Mouse (Mus musculus) intestine, embryonic 14.5 days (tissue): ENCODE measurements at regions not wholly inside any gene's neighbourhood (a gene's known extent, or its start where the extent isn't known, plus 50 kb on each side); places are given as distances from the start of the nearest gene placed in this dataset.

Experiments
- ATAC-seq: fragments of 200-750 bp; cut with Nextera tagmentation; replicated peaks from 2 replicates; pipeline ENCODE4 v1.8.0; 2017; ENCODE audit warnings: low read depth, moderate number of reproducible peaks, moderate TSS enrichment, moderate library complexity; ENCODE audit not compliant: low FRiP score, low TSS enrichment
- DNase-seq: peaks from one replicate; pipeline ENCODE4 v3.0.0-alpha.2; 2018; ENCODE audit warnings: low spot score
- H3K27ac ChIP-seq: fragments of 300-500 bp; sonication (generic); 2 replicates; pipeline ENCODE4 v1.5.1; 2014; ENCODE audit warnings: low read depth, mild to moderate bottlenecking, control low read depth
- H3K27me3 ChIP-seq: fragments of 300-500 bp; sonication (generic); replicated peaks from 2 replicates; pipeline ENCODE4 v1.6.1; 2014; ENCODE audit warnings: low read length, control low read depth; ENCODE audit not compliant: control insufficient read depth, insufficient read depth
- H3K36me3 ChIP-seq: fragments of 300-500 bp; sonication (generic); 2 replicates; pipeline ENCODE4 v1.6.1; 2014; ENCODE audit warnings: low read length, control low read depth; ENCODE audit not compliant: control insufficient read depth, insufficient read depth
- H3K4me1 ChIP-seq: fragments of 300-500 bp; sonication (generic); replicated peaks from 2 replicates; pipeline ENCODE4 v1.6.1; 2014; ENCODE audit warnings: low read length, control low read depth, mixed read lengths; ENCODE audit not compliant: control insufficient read depth, insufficient read depth
- H3K4me2 ChIP-seq: fragments of 300-500 bp; sonication (generic); 2 replicates; pipeline ENCODE4 v1.6.1; 2014; ENCODE audit warnings: low read length
- H3K4me3 ChIP-seq: fragments of 300-500 bp; sonication (generic); 2 replicates; pipeline ENCODE4 v1.5.1; 2014; ENCODE audit warnings: low read depth, low read length, control low read depth, mixed read lengths
- H3K9ac ChIP-seq: fragments of 300-500 bp; sonication (generic); 2 replicates; pipeline ENCODE4 v1.6.1; 2014; ENCODE audit warnings: mild to moderate bottlenecking, low read length
- H3K9me3 ChIP-seq: fragments of 300-500 bp; sonication (generic); 2 replicates; pipeline ENCODE4 v1.6.1; 2016; ENCODE audit warnings: low read length, control low read depth; ENCODE audit not compliant: control insufficient read depth
- WGBS: fragments of 180-500 bp; shearing (Covaris S2); extraction: QIAGEN DNeasy Blood & Tissue Kit; methylation state at CpG from one replicate; pipeline ENCODE4 v1.1.7; 2014; 5-methylcytosine and 5-hydroxymethylcytosine counted together

- H3K4me1 ChIP-seq, result no peaks in the 10 kb centered on the region
- no peak overlapping the region for H3K4me2 ChIP-seq
- 23% methylated on average over 3 of the region's 3 CpGs for WGBS
- no peaks in the 10 kb centered on the region for H3K9me3 ChIP-seq
- ATAC-seq (no peak), DNase-seq (no peak)
- no peaks in the 10 kb centered on the region for H3K36me3 ChIP-seq
- no peak overlapping the region for H3K9ac ChIP-seq
- H3K27ac ChIP-seq, result no peak overlapping the region
- H3K27me3 ChIP-seq, result no peaks in the 10 kb centered on the region
- no peak overlapping the region for H3K4me3 ChIP-seq
Observed at GRCm38 (mm10) chr9:27739287-27739686, 51.3 kb upstream of the Opcml start.
